ENCODE assay signal across 18 mouse cellular contexts in genomic region chr10:92336949-92337348, GRCm38 (mm10).
"Had no signal": no experiment of that assay in that cellular context is flagged by ENCODE, and none has a peak within 500 bp of the region (broad histone marks: within the 10 kb centered on the region; RNA-seq: fewer than 3 reads in every experiment).

No protein-coding gene starts in this region.

- H3K27ac ChIP-seq: lung, embryonic 15.5 days; midbrain, embryonic 10.5 days; midbrain, embryonic 12.5 days; neural tube, embryonic 13.5 days; neural tube, embryonic 15.5 days had no signal

- DNase-seq: lung, adult 2 months; lung, postnatal 10 days; lung, postnatal 4 days; midbrain, embryonic 14.5 days; right cerebral cortex, adult 18-20 months; right cerebral cortex, postnatal 25 days; right cerebral cortex, postnatal 4 days; spleen, adult 18-20 months; thymus, adult 18-20 months; thymus, postnatal 25 days; thymus, postnatal 4 days had no signal

- H3K36me3 ChIP-seq: lung, embryonic 15.5 days; midbrain, embryonic 10.5 days; midbrain, embryonic 12.5 days; neural tube, embryonic 13.5 days; neural tube, embryonic 15.5 days had no signal

- H3K4me2 ChIP-seq: lung, embryonic 15.5 days; midbrain, embryonic 12.5 days; neural tube, embryonic 13.5 days; neural tube, embryonic 15.5 days had no signal

- H3K9me3 ChIP-seq: lung, embryonic 15.5 days; midbrain, embryonic 10.5 days; midbrain, embryonic 12.5 days; neural tube, embryonic 13.5 days; neural tube, embryonic 15.5 days had no signal

- H3K9ac ChIP-seq: lung, embryonic 15.5 days; midbrain, embryonic 12.5 days; neural tube, embryonic 13.5 days; neural tube, embryonic 15.5 days had no signal

- ATAC-seq: midbrain, embryonic 16.5 days had no signal

- H3K27me3 ChIP-seq: lung, embryonic 15.5 days; midbrain, embryonic 12.5 days; neural tube, embryonic 13.5 days; neural tube, embryonic 15.5 days had no signal

- H3K4me3 ChIP-seq: lung, embryonic 15.5 days; midbrain, embryonic 10.5 days; midbrain, embryonic 12.5 days; myocyte; neural tube, embryonic 13.5 days; neural tube, embryonic 15.5 days had no signal
